Mouse (Mus musculus) midbrain, embryonic 12.5 days (tissue): Measurements from ENCODE around the gene Arih2. TPM values are rescaled to one million over a fixed set of nuclear protein-coding genes. Genes with fewer than 3 reads are reported as not detected.

ENCODE experiments used
- ATAC-seq: fragments of 200-750 bp; cut with Nextera tagmentation; 2 replicates; pipeline ENCODE4 v1.8.0; 2017; ENCODE audit warnings: low read depth, moderate TSS enrichment, moderate library complexity; ENCODE audit not compliant: low FRiP score
- H3K27ac ChIP-seq: fragments of 300-500 bp; sonication (generic); replicated peaks from 2 replicates; pipeline ENCODE4 v1.5.1; 2016; ENCODE audit warnings: mild to moderate bottlenecking
- H3K27me3 ChIP-seq: fragments of 300-500 bp; sonication (generic); 2 replicates; pipeline ENCODE4 v1.6.1; 2016; ENCODE audit warnings: mild to moderate bottlenecking
- H3K36me3 ChIP-seq: fragments of 300-500 bp; sonication (generic); 2 replicates; pipeline ENCODE4 v1.6.1; 2016
- H3K4me1 ChIP-seq: fragments of 300-500 bp; sonication (generic); 2 replicates; pipeline ENCODE4 v1.6.1; 2016
- H3K4me2 ChIP-seq: fragments of 300-500 bp; sonication (generic); replicated peaks from 2 replicates; pipeline ENCODE4 v1.6.1; 2016; ENCODE audit warnings: mild to moderate bottlenecking, moderate library complexity
- H3K4me3 ChIP-seq: fragments of 300-500 bp; sonication (generic); 2 replicates; pipeline ENCODE4 v1.5.1; 2016; ENCODE audit warnings: mild to moderate bottlenecking
- H3K9ac ChIP-seq: fragments of 300-500 bp; sonication (generic); replicated peaks from 2 replicates; pipeline ENCODE4 v1.6.1; 2016; ENCODE audit warnings: mild to moderate bottlenecking, moderate library complexity
- H3K9me3 ChIP-seq: fragments of 300-500 bp; sonication (generic); 2 replicates; pipeline ENCODE4 v1.6.1; 2016; ENCODE audit warnings: mild to moderate bottlenecking
- WGBS: fragments of 180-500 bp; shearing (Covaris S2); methylation state at CpG from one replicate; pipeline ENCODE4 v1.1.7; 2016; 5-methylcytosine and 5-hydroxymethylcytosine counted together
- polyA plus RNA-seq: library from polyadenylated mRNA; unstranded; fragments of >200 nt; fragmentation: Nextera tagmentation; extraction: Ambion mirVana; gene quantifications from 2 replicates; pipeline ENCODE4 v1.2.1, GENCODE M21; 2016

The Arih2 gene
- polyA plus RNA-seq, 1 experiment from 2014 or later: 64.8 TPM

GRCm38 (mm10) chr9:108600011-108600410, 49.2 kb downstream of the Arih2 start:
- WGBS: 59% methylated on average over 2 of the region's 2 CpGs
- no peak for ATAC-seq
- Histone ChIP-seq H3K36me3 (peaks cover 31% of the 10 kb centered on the region), H3K27ac (no peak overlapping the region), H3K9ac (no peak overlapping the region), H3K4me1 (peaks cover 15% of the 10 kb centered on the region), H3K27me3 (no peaks in the 10 kb centered on the region), H3K4me2 (no peak overlapping the region), H3K4me3 (no peak overlapping the region), H3K9me3 (no peaks in the 10 kb centered on the region)

DNA sequence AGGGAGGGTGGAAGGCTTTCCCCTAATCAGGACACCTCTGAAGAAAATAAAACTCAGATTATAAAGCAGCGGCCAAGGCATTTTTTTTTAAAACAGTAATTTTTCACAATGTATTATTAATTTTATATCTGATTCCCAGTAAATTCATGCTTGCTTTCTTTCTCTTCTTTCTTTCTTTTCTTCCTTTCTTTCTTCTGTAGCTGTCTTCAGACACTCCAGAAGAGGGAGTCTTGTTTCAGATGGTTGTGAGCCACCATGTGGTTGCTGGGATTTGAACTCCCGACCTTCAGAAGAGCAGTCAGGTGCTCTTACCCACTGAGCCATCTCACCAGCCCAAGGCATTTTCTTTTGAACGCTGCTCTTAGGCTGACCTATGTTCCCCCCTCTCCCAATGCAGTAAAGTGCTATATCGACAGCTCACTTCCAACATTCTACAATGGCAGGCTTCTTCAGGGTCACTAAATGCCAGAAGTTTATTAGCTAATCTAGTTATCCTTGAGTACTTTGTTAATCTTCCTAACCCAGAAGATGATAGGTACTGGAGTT, 50.1 kb downstream of the Arih2 start:
- no peak overlapping the region for H3K9ac ChIP-seq
- no peaks in the 10 kb centered on the region for H3K27me3 ChIP-seq
- 80% methylated on average over 4 of the region's 4 CpGs for WGBS
- peaks cover 15% of the 10 kb centered on the region for H3K4me1 ChIP-seq
- ATAC-seq: no peak
- no peak overlapping the region for H3K27ac ChIP-seq
- H3K36me3 ChIP-seq: peaks cover 22% of the 10 kb centered on the region
- H3K4me3 ChIP-seq: no peak overlapping the region
- no peaks in the 10 kb centered on the region for H3K9me3 ChIP-seq
- H3K4me2 ChIP-seq: no peak overlapping the region

DNA sequence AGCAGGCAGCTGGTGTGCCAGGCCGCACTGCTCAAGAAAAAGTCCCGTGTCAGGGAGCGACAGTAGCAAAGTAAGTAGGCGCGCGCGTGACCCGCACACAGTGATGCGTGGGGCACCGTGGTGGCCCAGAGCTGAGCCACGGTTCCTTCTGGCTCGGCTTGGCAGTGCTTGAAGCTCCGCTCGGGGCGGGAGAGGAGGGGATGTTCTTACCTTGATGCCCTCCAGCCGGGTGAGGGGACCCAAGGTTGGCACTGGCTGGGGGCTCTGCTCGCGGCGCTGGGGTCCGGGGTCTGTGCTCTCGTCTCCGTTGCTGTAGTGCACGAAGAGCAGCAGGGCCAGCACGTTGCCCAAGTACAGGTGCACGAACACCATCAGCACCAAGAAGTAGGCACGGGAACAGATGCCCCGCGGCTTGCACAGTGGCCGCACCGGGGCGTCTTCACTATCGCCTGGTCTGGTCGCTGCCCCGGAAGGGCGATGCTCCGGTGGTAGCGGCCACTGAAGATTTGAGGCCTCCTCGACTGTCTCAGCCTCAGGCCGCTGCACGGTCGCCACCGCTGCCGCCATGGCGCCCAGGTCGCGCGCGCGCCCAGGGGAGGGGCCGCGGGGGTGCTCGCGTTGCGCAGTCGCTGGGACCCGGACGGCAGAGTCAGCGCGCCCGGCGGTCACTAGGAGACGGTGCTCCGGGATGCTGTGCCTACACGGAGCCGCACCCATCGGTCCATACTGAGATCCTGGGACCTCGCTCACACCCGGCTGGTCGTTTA, 52.0 kb downstream of the Arih2 start, which contains the start of gene P4htm:
Gene P4htm, minus strand, starts transcription at position 670 of the 767 bp plus-strand sequence.
- peak; percentile 85 for ATAC-seq
- no peaks in the 10 kb centered on the region for H3K9me3 ChIP-seq
- H3K36me3 ChIP-seq: 0 out of 2 replicates have a peak, but pooled peaks cover 3% of the 10 kb centered on the region
- H3K9ac ChIP-seq: peak within 1 kb of the TSS; percentile 80
- WGBS: 1% methylated on average over 63 of the region's 69 CpGs
- peak within 1 kb of the TSS; percentile 78 for H3K27ac ChIP-seq
- peak within 1 kb of the TSS; percentile 86 for H3K4me2 ChIP-seq
- peaks cover 15% of the 10 kb centered on the region for H3K4me1 ChIP-seq
- no peaks in the 10 kb centered on the region for H3K27me3 ChIP-seq
- peak within 1 kb of the TSS; percentile 69 for H3K4me3 ChIP-seq

GRCm38 (mm10) chr9:108594354-108594753, 54.8 kb downstream of the Arih2 start:
- peaks cover 21% of the 10 kb centered on the region for H3K4me1 ChIP-seq
- H3K4me3 ChIP-seq: no peak overlapping the region
- peaks cover 16% of the 10 kb centered on the region; the same call in 1 of the 2 replicates for H3K27me3 ChIP-seq
- no peak overlapping the region for H3K27ac ChIP-seq
- H3K9ac ChIP-seq: no peak overlapping the region
- 92% methylated on average over 3 of the region's 3 CpGs for WGBS
- H3K36me3 ChIP-seq: no peaks in the 10 kb centered on the region
- no peaks in the 10 kb centered on the region for H3K9me3 ChIP-seq
- no peak for ATAC-seq
- H3K4me2 ChIP-seq: no peak overlapping the region

- Histone ChIP-seq H3K4me3 (no peak overlapping the region), H3K36me3 (no peaks in the 10 kb centered on the region), H3K27ac (no peak overlapping the region), H3K4me2 (no peak overlapping the region), H3K27me3 (peaks cover 20% of the 10 kb centered on the region; the same call in 1 of the 2 replicates), H3K9ac (no peak overlapping the region), H3K9me3 (no peaks in the 10 kb centered on the region), H3K4me1 (peaks cover 42% of the 10 kb centered on the region)
- ATAC-seq: no peak
- 90% methylated on average over 4 of the region's 4 CpGs for WGBS
These were observed 57.7 kb downstream of the Arih2 start for GRCm38 (mm10) chr9:108591462-108591861.

GRCm38 (mm10) chr9:108589229-108589628, 60.0 kb downstream of the Arih2 start:
- Histone ChIP-seq H3K9ac (no peak overlapping the region), H3K4me3 (no peak overlapping the region), H3K4me1 (peaks cover 40% of the 10 kb centered on the region), H3K27me3 (peaks cover 20% of the 10 kb centered on the region; the same call in 1 of the 2 replicates), H3K4me2 (no peak overlapping the region), H3K27ac (peak overlapping the region; percentile 99), H3K36me3 (no peaks in the 10 kb centered on the region), H3K9me3 (no peaks in the 10 kb centered on the region)
- WGBS: 75% methylated on average over 5 of the region's 5 CpGs
- ATAC-seq: no peak

GRCm38 (mm10) chr9:108587571-108588180, 61.5 kb downstream of the Arih2 start:
- Histone ChIP-seq H3K4me3 (peak overlapping the region; percentile 27), H3K27me3 (peaks cover 28% of the 10 kb centered on the region; the same call in 1 of the 2 replicates), H3K36me3 (peaks cover 6% of the 10 kb centered on the region; the same call in 1 of the 2 replicates), H3K9me3 (no peaks in the 10 kb centered on the region), H3K4me2 (peak overlapping the region; percentile 53), H3K27ac (peak overlapping the region; percentile 99), H3K9ac (peak overlapping the region; percentile 39), H3K4me1 (peaks cover 40% of the 10 kb centered on the region)
- WGBS: under 1% methylated on average over 14 of the region's 14 CpGs
- ATAC-seq: peak; percentile 98

GRCm38 (mm10) chr9:108579344-108579690, 69.9 kb downstream of the Arih2 start:
- peaks cover 39% of the 10 kb centered on the region for H3K36me3 ChIP-seq
- peak overlapping the region; percentile 89 for H3K4me2 ChIP-seq
- peaks cover 32% of the 10 kb centered on the region for H3K27me3 ChIP-seq
- no peaks in the 10 kb centered on the region for H3K9me3 ChIP-seq
- 54% methylated on average over 5 of the region's 5 CpGs for WGBS
- H3K9ac ChIP-seq: peak overlapping the region; percentile 94
- H3K4me1 ChIP-seq: peaks cover 47% of the 10 kb centered on the region
- peak overlapping the region; percentile 83 for H3K4me3 ChIP-seq
- H3K27ac ChIP-seq: peak overlapping the region; percentile 97
- ATAC-seq: no peak

GRCm38 (mm10) chr9:108578545-108579343, 70.4 kb downstream of the Arih2 start, which contains the start of gene Wdr6:
Gene Wdr6 (minus strand): TSS chr9:108578739.
- no peaks in the 10 kb centered on the region for H3K9me3 ChIP-seq
- ATAC-seq: peak; percentile 97
- H3K36me3 ChIP-seq: peaks cover 40% of the 10 kb centered on the region
- peak within 1 kb of the TSS; percentile 89 for H3K4me2 ChIP-seq
- H3K27ac ChIP-seq: peak within 1 kb of the TSS; percentile 97
- peaks cover 32% of the 10 kb centered on the region for H3K27me3 ChIP-seq
- H3K4me3 ChIP-seq: peak within 1 kb of the TSS; percentile 83
- WGBS: 3% methylated on average over 51 of the region's 51 CpGs
- H3K4me1 ChIP-seq: peaks cover 53% of the 10 kb centered on the region
- peak within 1 kb of the TSS; percentile 94 for H3K9ac ChIP-seq

DNA sequence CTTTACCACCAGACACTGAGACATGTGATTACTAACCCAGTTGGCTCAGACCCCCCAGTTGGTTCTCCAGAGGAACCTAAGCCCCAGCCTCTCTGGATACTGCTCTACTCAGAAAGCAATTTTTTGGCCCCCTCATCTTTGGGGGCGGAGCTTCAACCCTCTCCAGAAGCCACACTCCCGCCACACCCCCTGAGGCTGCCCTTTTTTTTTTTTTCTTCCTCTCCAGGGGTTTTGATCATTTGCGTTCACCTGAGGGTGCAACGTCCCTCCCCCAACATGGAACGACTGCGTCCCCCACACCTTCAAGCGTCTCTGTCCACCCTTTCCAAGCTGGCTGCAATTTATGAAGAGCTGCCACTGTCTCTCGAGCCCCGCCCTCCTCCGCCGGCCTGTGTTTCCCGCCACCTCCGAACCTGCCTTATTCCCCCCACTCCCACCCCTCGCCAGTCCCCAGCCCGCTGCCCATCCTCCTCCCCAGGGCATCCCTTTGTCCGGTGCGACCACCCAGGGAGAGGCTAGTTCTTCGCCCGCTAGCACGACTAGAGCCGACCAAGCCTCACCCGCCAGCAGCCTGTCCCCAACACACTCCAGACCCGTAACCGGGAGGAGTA, 71.1 kb downstream of the Arih2 start:
- Histone ChIP-seq H3K36me3 (peaks cover 44% of the 10 kb centered on the region), H3K4me2 (peak overlapping the region; percentile 89), H3K27ac (peak overlapping the region; percentile 97), H3K9ac (peak overlapping the region; percentile 94), H3K4me3 (peak overlapping the region; percentile 83), H3K4me1 (peaks cover 59% of the 10 kb centered on the region), H3K27me3 (peaks cover 28% of the 10 kb centered on the region), H3K9me3 (no peaks in the 10 kb centered on the region)
- peak; percentile 75 for ATAC-seq
- WGBS: under 1% methylated on average over 23 of the region's 24 CpGs

- Histone ChIP-seq H3K9me3 (no peaks in the 10 kb centered on the region), H3K4me1 (peaks cover 59% of the 10 kb centered on the region), H3K27ac (no peak overlapping the region), H3K4me3 (peak overlapping the region; percentile 83), H3K9ac (peak overlapping the region; percentile 94), H3K27me3 (peaks cover 22% of the 10 kb centered on the region), H3K36me3 (peaks cover 46% of the 10 kb centered on the region), H3K4me2 (peak overlapping the region; percentile 89)
- 61% methylated on average over 6 of the region's 6 CpGs for WGBS
- no peak for ATAC-seq
These were observed 72.2 kb downstream of the Arih2 start for GRCm38 (mm10) chr9:108577025-108577424.
